Mouse (Mus musculus): ENCODE measurements around the gene Ccnk. TPM values are rescaled to one million over a fixed set of nuclear protein-coding genes. Genes with fewer than 3 reads are reported as not detected.

The Ccnk gene
- polyA plus RNA-seq, 1 experiment: 9.1 TPM

DNA sequence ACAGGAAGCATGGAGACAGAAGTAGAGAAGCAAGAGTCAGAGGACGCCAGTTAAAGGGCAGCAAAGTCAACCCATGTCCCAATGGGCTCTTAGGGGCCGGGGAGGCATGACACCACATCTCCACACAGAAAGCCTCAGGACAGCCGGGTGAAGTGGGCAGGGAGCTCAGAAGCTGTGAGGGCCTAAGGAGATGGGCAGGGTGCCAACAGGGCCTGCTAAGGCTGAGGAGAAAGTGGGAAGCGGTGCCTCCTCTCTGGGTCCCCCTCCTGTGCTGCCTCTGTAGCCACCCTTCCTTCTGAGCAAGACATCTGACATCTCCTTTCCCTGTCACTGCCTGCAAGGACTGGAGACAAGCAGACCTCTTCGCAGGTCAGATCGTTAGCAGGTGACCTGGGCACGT, 46.4 kb downstream of the Ccnk start:
- Histone ChIP-seq H3K4me1 (ENCODE audit: control insufficient read depth, insufficient read depth, insufficient read length, low read length) (no peaks in the 10 kb centered on the region), H3K27ac (replicated peaks; ENCODE audit: low read depth, low read length) (no peak overlapping the region), H3K4me3 (ENCODE audit: insufficient read depth, low read depth, low read length) (no peak overlapping the region)

DNA sequence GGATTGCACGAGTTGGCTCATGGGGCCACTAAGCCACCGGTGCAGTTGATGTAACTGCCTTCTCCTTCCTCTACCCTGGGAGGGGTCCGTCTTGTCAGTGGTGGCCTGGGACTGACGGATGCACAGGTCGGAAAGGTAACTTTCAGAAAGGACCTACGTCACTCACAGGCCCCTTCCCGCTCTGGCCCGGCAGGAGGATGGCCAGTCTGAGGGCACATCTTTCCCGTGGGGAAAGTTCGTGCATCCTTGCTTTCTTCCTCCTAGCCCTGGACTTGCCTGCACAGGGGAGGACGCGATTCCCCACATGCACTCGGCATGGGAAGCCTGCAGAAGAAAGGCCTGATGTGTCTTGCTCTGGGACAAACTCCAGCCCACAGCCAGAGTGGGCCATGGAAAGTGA, 46.8 kb downstream of the Ccnk start:
- Histone ChIP-seq H3K27ac (replicated peaks; ENCODE audit: low read depth, low read length) (no peak overlapping the region), H3K4me3 (ENCODE audit: insufficient read depth, low read depth, low read length) (no peak overlapping the region), H3K4me1 (ENCODE audit: control insufficient read depth, insufficient read depth, insufficient read length, low read length) (no peaks in the 10 kb centered on the region)

DNA sequence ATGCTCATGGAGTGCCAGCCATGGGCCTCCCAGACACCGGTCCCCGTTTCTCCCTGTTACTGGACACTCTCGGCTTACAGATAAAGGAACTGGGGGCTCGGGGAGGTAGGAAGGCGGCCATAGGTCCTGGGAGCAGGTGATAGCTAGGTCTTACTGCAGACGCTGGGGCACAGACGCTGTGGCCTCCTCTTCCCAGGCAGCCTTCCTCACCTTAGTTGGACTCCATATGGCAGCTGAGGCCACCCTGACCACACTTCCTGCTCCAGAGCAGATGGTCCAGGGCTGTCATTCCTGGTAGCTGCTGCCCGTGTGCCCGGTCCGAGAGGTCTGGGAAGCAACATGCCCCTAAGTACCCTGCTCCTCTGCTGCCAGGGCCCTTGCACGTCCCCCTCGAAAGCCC, 47.6 kb downstream of the Ccnk start:
- Histone ChIP-seq H3K4me1 (ENCODE audit: control insufficient read depth, insufficient read depth, insufficient read length, low read length) (no peaks in the 10 kb centered on the region), H3K27ac (replicated peaks; ENCODE audit: low read depth, low read length) (no peak overlapping the region), H3K4me3 (ENCODE audit: insufficient read depth, low read depth, low read length) (no peak overlapping the region)

DNA sequence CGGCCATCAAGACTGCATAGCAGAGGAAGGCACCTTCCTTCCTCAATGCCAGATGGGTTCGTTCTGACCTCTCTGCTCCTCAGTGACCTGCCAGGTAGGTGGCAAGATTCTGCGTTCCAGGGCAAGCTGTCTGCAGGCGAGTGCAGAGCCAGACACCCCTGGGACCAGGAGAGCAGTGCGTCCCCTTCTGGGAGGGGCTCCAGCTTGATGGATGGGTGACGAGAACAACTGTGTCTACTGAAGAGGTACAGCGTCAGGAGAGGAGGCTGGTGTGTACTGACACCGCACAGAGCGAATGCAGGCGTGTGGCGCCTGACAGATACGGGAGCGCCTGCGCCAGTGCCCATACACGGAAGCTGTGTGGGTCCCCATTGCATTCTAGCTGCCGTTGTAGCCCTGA, 48.1 kb downstream of the Ccnk start:
- Histone ChIP-seq H3K4me3 (ENCODE audit: insufficient read depth, low read depth, low read length) (no peak overlapping the region), H3K27ac (replicated peaks; ENCODE audit: low read depth, low read length) (no peak overlapping the region), H3K4me1 (ENCODE audit: control insufficient read depth, insufficient read depth, insufficient read length, low read length) (no peaks in the 10 kb centered on the region)

DNA sequence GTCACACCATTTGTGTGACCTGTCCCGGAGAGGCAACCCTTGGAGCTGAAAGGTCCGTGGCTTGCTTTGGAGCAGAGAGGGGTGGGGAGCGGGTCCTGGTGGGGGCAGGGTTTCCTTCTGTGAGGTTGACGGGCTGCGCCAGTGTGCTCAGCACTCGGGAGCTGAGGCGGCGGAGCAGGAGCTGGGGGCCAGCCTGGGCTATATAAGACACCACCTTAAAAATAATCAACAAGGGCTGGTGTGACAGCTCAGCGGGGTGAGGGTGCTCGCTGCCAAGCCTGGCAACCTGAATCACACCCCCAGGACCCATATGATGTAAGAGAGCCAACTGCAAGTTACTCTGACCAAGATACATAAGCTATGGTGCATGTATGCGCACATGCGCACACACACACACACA, 50.7 kb downstream of the Ccnk start:
- Histone ChIP-seq H3K4me3 (ENCODE audit: insufficient read depth, low read depth, low read length) (no peak overlapping the region), H3K4me1 (ENCODE audit: control insufficient read depth, insufficient read depth, insufficient read length, low read length) (peaks cover 4% of the 10 kb centered on the region; the same call in 1 of the 2 replicates), H3K27ac (replicated peaks; ENCODE audit: low read depth, low read length) (no peak overlapping the region)

DNA sequence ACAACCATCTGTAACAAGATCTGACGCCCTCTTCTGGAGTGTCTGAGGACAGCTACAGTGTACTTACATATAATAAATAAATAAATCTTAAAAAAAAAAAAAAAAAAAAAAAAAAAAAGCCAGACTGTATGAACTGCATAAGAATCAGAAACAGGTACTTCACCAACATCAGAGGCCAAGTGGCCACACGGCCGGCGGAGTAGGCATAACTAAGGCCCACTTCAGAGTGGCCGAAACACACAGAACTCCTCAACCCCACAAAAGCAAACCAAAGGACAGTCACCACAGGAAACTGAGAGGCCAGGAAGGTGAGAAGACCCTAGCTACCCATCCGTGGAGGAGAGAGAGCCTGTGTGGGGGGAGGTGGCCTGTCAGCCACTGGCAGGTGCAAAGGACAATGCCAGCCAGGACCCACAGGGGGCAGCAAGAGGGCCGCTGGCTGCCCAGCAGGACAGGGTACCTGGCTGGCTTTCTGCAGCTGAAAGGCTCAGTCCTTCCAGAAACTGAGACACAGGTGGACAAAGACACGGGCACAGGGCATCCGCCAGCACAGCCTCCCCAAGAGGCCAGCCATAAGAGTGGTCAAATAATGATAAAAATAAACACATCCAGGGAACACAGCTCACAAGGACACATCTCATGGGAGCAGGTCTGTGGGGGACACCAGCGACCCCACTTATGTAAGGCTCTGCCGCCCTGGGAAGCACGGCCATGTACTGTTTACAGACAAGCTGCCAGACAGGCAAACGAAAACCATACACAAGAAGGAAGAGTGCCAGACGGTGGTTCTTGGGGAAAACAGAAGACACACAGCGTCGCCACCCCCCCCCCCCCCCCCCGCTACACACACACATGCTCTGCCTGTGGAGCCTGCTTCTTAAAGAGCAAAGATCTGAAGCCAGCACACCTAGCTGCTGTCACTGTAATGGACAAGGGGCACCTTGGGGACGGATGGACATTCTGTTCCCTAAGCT, 51.7 kb downstream of the Ccnk start:
- Histone ChIP-seq H3K4me1 (ENCODE audit: control insufficient read depth, insufficient read depth, insufficient read length, low read length) (peaks cover 9% of the 10 kb centered on the region), H3K4me3 (ENCODE audit: insufficient read depth, low read depth, low read length) (no peak overlapping the region), H3K27ac (replicated peaks; ENCODE audit: low read depth, low read length) (no peak overlapping the region)

DNA sequence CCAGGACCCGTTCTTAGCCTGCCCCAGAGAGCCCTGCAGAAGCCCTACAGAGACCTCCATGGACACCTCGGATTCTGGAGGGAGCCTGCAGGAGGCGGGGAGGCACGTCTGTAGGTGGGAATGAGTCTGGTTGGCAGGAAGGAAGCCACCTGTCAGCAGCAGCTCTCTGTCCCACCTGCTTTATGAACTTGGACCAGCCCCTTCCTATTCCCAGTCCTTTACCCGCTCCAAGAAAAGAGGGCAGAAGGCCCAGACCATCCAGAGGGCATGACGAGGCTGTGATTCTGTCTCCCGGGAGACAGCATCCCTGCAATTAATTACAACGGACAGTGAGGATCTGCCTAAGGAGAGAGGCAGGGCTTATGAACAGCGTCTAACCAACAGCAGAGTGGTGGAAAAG, 52.5 kb downstream of the Ccnk start:
- no peak overlapping the region for H3K4me3 ChIP-seq (ENCODE audit: insufficient read depth, low read depth, low read length)
- H3K27ac ChIP-seq (replicated peaks; ENCODE audit: low read depth, low read length): no peak overlapping the region
- peaks cover 12% of the 10 kb centered on the region for H3K4me1 ChIP-seq (ENCODE audit: control insufficient read depth, insufficient read depth, insufficient read length, low read length)

DNA sequence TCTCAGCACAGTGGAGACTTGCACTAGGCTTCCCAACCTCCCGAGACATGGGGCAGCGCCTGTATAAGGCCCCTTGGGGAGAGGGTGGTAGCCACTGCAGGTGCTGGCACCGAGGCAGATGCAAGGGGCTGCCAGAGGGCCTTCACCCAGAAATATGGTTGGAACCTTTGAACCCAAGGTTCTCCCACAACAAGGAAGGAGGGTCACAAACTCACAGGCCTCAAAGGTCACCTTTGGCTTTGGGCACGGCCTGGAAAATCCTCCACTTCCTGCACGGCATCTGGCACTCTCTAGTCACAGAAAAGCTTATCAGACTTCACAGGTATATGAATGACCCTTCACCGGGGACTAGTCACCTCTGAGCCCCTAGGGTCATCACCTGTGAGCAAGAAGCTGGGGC, 54.4 kb downstream of the Ccnk start:
- Histone ChIP-seq H3K4me3 (ENCODE audit: insufficient read depth, low read depth, low read length) (no peak overlapping the region), H3K4me1 (ENCODE audit: control insufficient read depth, insufficient read depth, insufficient read length, low read length) (peaks cover 20% of the 10 kb centered on the region), H3K27ac (replicated peaks; ENCODE audit: low read depth, low read length) (no peak overlapping the region)

DNA sequence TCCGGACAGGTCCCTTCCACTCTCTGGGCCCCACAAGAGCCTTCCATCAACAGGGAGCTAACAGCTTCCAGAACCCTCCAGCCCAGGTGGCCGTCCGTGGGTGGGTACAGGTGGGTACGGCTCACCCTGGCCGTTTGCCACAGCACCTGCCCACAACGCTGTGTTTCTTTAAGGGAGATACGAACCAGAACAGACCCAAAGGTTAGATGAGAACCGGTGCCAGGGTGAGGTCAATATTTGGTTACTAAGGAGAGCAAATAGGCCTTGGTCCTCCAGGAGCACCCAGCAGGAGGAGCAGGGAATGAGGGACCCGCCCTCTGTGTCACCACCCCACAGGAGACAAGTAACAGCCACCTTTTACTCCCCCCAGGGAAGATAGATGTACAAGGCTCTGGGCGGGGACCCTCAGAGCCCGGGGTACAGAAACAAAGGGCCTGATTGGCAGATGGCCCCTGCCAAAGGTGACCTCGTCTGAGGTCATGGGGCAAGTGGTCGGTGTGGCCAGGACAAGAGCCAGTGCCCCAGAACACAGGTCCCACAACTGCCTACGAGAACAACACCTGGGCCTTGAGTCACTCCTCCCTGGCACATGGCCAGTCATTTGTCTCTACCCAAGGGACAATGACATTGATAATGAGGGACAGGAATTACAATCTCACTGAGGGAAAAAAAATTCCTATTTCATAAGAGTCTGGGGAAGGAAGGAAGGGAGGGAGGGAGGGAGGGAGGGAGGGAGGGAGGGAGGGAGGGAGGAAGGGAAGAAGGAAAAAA, 55.6 kb downstream of the Ccnk start:
- Histone ChIP-seq H3K27ac (replicated peaks; ENCODE audit: low read depth, low read length) (no peak overlapping the region), H3K4me1 (ENCODE audit: control insufficient read depth, insufficient read depth, insufficient read length, low read length) (peaks cover 20% of the 10 kb centered on the region), H3K4me3 (ENCODE audit: insufficient read depth, low read depth, low read length) (no peak overlapping the region)

DNA sequence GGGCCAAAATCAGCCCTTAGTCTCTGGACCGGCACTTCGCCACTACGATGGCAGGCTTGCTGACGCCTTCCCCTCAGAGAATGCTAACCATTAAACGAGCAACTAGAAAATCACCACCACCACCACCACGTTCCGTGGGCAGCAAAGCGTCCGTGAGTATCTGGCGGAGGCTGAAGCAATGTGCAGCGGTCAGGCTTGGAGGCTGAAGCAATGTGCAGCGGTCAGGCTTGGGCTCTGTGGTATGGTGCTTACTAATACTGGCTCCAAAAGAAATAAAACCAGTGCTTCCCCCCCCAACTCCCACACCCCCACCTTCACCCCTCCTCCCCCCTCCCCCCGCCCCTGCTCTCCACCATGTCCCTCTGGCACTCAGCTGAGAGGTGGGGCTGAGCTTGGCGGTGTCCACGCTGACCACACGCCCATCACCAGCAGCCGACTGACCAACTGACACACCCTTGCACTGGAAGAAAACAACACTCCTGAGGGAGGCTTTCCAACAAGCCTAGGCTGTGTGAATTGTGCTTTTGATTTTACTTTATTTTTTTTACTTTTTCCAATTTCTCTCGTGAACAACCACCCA, 56.7 kb downstream of the Ccnk start:
- H3K4me1 ChIP-seq (ENCODE audit: control insufficient read depth, insufficient read depth, insufficient read length, low read length): peaks cover 20% of the 10 kb centered on the region
- no peak overlapping the region for H3K4me3 ChIP-seq (ENCODE audit: insufficient read depth, low read depth, low read length)
- no peak overlapping the region for H3K27ac ChIP-seq (replicated peaks; ENCODE audit: low read depth, low read length)

DNA sequence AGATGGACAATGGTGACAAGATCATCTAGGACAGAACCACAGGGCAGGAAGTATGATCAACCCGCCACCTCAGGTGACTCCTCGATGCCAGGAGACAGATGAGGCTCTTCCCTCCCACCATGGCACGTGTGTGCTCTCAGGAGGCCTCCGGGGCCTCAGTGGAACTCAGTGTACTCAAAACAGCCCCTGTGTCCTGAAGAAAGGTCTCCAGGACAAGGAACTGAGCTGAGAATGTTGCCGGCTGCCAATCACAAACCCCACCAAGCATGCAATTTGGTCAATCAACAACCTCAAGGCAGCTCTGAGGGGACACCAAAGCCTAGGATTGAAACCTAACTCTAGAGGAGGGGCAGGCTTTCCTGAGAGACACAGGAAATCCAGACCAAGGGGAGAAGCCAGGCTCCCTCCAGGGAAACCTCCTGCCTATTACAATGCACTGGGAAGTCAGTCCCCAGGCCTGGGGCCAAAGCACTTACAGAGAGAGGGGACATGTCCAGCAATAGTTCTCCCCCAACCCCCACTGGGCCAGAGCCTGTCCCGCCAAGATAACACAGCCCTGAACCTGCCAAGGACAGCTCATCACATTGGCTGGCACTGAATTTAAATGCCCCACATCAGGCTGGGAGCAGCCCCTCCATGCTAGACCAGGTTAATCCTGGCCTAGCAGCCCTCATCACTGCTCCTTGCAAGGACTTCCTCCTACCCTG, 58.1 kb downstream of the Ccnk start:
- Histone ChIP-seq H3K4me1 (ENCODE audit: control insufficient read depth, insufficient read depth, insufficient read length, low read length) (peaks cover 20% of the 10 kb centered on the region), H3K4me3 (ENCODE audit: insufficient read depth, low read depth, low read length) (no peak overlapping the region), H3K27ac (replicated peaks; ENCODE audit: low read depth, low read length) (no peak overlapping the region)

DNA sequence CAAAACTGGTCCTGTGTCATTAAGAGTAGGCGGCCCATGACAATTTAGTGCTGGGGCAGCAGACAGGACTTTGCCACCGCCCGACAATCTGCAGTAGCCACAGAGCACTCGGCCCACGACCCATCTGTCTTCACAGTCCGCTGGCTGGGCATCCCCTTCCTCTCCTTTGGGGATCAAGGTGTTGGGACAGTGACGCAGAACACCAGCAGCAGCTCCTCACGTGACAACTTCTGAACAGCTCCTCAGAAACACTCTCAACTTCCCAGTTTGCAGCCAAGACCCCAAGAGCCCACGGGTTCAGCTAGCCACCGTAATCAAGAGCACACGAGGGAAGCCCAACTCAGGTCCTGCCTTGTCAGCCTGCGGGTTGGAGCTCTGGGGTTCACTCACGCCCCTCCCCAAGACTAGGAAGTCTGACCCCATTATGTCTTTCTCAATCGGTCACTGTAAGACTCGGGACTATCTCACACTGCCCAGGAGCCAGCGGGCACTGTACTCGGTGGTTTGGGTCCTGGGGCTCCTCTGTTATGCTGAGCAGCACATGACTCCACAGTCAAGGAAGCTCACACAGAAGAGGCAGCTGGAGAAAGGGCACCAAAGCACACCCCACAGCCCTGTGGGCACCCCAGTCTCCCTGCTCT, 59.1 kb downstream of the Ccnk start:
- Histone ChIP-seq H3K4me1 (ENCODE audit: control insufficient read depth, insufficient read depth, insufficient read length, low read length) (peaks cover 20% of the 10 kb centered on the region), H3K4me3 (ENCODE audit: insufficient read depth, low read depth, low read length) (no peak overlapping the region), H3K27ac (replicated peaks; ENCODE audit: low read depth, low read length) (no peak overlapping the region)

DNA sequence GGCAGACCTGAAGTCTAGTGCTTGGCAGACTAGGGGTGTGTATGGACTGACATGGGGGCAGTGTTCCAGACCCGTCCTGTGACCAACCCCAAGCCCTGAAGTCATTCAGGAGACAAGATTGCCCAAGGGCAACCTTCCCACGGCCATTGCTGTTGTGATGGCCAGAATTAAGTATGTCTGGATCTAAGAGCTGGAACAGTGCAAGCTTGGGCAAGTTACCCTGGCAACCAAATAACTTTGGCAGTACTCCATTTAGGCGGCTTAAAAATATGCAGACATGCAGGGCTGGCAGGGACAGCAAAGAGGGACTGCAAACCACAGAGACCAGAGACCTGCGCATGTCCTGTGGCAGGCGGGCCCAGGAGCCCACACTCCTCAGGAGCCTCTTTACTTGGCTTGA, 60.1 kb downstream of the Ccnk start:
- H3K4me1 ChIP-seq (ENCODE audit: control insufficient read depth, insufficient read depth, insufficient read length, low read length): peaks cover 21% of the 10 kb centered on the region
- H3K27ac ChIP-seq (replicated peaks; ENCODE audit: low read depth, low read length): no peak overlapping the region
- H3K4me3 ChIP-seq (ENCODE audit: insufficient read depth, low read depth, low read length): no peak overlapping the region

DNA sequence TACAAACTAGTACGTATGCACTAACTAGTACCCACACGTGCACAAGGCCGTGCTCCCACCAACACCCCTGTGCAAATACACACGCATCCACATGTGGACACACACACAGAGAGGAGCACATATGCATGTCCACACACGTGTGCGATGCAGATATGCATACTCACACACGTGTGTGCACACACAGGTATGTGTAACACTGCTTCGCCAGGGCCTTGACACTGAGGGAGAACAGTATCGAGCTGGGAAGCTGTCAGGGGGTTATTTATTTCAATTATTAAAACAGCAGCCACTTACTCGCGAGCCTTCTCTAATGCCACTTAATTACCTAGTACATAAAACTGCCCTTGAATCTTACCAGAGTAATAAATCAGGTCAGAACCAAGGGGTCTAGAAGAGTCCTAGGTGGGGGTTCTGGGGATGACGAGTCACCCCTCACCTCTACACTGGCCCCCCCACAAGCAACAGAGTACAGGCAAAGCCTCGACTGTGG, 61.1 kb downstream of the Ccnk start:
- Histone ChIP-seq H3K4me3 (ENCODE audit: insufficient read depth, low read depth, low read length) (no peak overlapping the region), H3K27ac (replicated peaks; ENCODE audit: low read depth, low read length) (no peak overlapping the region), H3K4me1 (ENCODE audit: control insufficient read depth, insufficient read depth, insufficient read length, low read length) (peaks cover 22% of the 10 kb centered on the region)

Measured in brown adipose tissue, adult 24 weeks (tissue).